Mouse (Mus musculus) forebrain, postnatal 0 days (tissue): Measurements from ENCODE around the gene Tada2b. TPM values are rescaled to one million over a fixed set of nuclear protein-coding genes. Genes with fewer than 3 reads are reported as not detected.
A peak's percentile ranks its signal among the peaks of the same experiment; 100 is the strongest.

Source experiments
- ATAC-seq: fragments of 200-750 bp; cut with Nextera tagmentation; 2 replicates; pipeline ENCODE4 v1.8.0; 2017; ENCODE audit warnings: mild to moderate bottlenecking, moderate library complexity
- DNase-seq: peaks from one replicate; pipeline ENCODE4 v3.0.0-alpha.2; 2015
- H3K27ac ChIP-seq: fragments of 300-500 bp; sonication (generic); 2 replicates; pipeline ENCODE4 v1.5.1; 2014; ENCODE audit warnings: low read depth, mild to moderate bottlenecking, antibody characterized with exemption, low read length, moderate library complexity, mixed read lengths
- H3K27me3 ChIP-seq: fragments of 300-500 bp; sonication (generic); 2 replicates; pipeline ENCODE4 v1.6.1; 2014; ENCODE audit warnings: mild to moderate bottlenecking, low read length, mixed read lengths; ENCODE audit not compliant: insufficient read depth
- H3K36me3 ChIP-seq: fragments of 300-500 bp; sonication (generic); 2 replicates; pipeline ENCODE4 v1.6.1; 2014; ENCODE audit warnings: mild to moderate bottlenecking, moderate library complexity; ENCODE audit not compliant: insufficient read depth
- H3K4me1 ChIP-seq: fragments of 300-500 bp; sonication (generic); 2 replicates; pipeline ENCODE4 v1.6.1; 2014; ENCODE audit warnings: antibody characterized with exemption; ENCODE audit not compliant: insufficient read depth
- H3K4me2 ChIP-seq: fragments of 300-500 bp; sonication (generic); 2 replicates; pipeline ENCODE4 v1.6.1; 2014; ENCODE audit warnings: low read depth, mild to moderate bottlenecking, moderate library complexity
- H3K4me3 ChIP-seq: fragments of 300-500 bp; sonication (generic); 2 replicates; pipeline ENCODE4 v1.5.1; 2014; ENCODE audit warnings: low read depth, low read length, mixed read lengths
- H3K9ac ChIP-seq: fragments of 300-500 bp; sonication (generic); 2 replicates; pipeline ENCODE4 v1.6.1; 2014; ENCODE audit warnings: mild to moderate bottlenecking
- H3K9me3 ChIP-seq: fragments of 300-500 bp; sonication (generic); 2 replicates; pipeline ENCODE4 v1.6.1; 2016; ENCODE audit warnings: low read length
- CTCF ChIP-seq: sonication (generic); IDR thresholded peaks from 2 replicates; pipeline ENCODE4 v1.5.1; 2016; ENCODE audit warnings: antibody characterized with exemption, control low read depth, low read depth
- WGBS: fragments of 180-500 bp; shearing (Covaris S2); extraction: QIAGEN DNeasy Blood & Tissue Kit; methylation state at CpG from one replicate; pipeline ENCODE4 v1.1.7; 2014; 5-methylcytosine and 5-hydroxymethylcytosine counted together
- polyA plus RNA-seq: library from polyadenylated mRNA; unstranded; fragments of >200 nt; fragmentation: Nextera tagmentation; extraction: Ambion mirVana; gene quantifications from 2 replicates; pipeline ENCODE4 v1.2.1, GENCODE M21; 2015
- total RNA-seq: library from RNA; depleted of rRNA; stranded (reverse); fragments of >200 nt; gene quantifications from 2 replicates; pipeline ENCODE4 v1.2.3, GENCODE M21; 2014

Tada2b gene
- total and polyA plus RNA-seq, 2 experiments from 2014 or later, result 3.0 to 22.0 TPM

DNA sequence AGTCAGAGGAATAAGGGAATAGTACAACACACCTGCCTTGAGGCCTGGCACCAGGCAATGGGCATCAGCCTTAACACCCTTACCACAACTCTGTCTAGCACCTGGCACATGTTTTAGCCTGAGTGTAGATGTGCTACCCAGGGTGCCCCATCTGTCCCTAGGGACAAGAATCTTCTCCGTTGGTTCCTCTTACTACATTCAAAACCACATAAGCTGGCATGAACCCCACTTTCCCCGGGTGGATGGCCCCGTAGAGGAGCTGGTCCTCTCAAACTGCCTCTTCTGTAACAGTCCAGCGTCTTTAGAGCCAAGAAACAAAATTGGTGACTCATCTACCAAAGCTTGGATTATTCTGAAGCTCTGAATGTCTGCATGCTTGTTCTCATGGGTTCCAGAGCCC is 3.7 kb downstream of the Tada2b start:
- no peak for ATAC-seq
- no peak for TF ChIP-seq CTCF
- no peak overlapping the region for H3K4me3 ChIP-seq

GRCm38 (mm10) chr5:36479735-36480134 is 4.3 kb downstream of the Tada2b start:
- no peak for TF ChIP-seq CTCF
- Histone ChIP-seq H3K9ac (no peak overlapping the region), H3K9me3 (no peaks in the 10 kb centered on the region), H3K36me3 (peaks cover 9% of the 10 kb centered on the region), H3K4me1 (peaks cover 18% of the 10 kb centered on the region), H3K27me3 (no peaks in the 10 kb centered on the region), H3K4me2 (no peak overlapping the region), H3K4me3 (no peak overlapping the region), H3K27ac (no peak overlapping the region)
- DNase-seq, result no peak
- no peak for ATAC-seq
- 90% methylated on average over 2 of the region's 2 CpGs for WGBS

More for the DNA sequence above, 3.7 kb downstream of the Tada2b start:
- H3K27me3 ChIP-seq, result no peaks in the 10 kb centered on the region
- no peak overlapping the region for H3K4me2 ChIP-seq
- peaks cover 5% of the 10 kb centered on the region for H3K36me3 ChIP-seq
- H3K27ac ChIP-seq, result no peak overlapping the region
- H3K9ac ChIP-seq, result no peak overlapping the region
- WGBS, result 91% methylated on average over 4 of the region's 4 CpGs
- DNase-seq, result no peak
- no peaks in the 10 kb centered on the region for H3K9me3 ChIP-seq
- peaks cover 21% of the 10 kb centered on the region for H3K4me1 ChIP-seq

DNA sequence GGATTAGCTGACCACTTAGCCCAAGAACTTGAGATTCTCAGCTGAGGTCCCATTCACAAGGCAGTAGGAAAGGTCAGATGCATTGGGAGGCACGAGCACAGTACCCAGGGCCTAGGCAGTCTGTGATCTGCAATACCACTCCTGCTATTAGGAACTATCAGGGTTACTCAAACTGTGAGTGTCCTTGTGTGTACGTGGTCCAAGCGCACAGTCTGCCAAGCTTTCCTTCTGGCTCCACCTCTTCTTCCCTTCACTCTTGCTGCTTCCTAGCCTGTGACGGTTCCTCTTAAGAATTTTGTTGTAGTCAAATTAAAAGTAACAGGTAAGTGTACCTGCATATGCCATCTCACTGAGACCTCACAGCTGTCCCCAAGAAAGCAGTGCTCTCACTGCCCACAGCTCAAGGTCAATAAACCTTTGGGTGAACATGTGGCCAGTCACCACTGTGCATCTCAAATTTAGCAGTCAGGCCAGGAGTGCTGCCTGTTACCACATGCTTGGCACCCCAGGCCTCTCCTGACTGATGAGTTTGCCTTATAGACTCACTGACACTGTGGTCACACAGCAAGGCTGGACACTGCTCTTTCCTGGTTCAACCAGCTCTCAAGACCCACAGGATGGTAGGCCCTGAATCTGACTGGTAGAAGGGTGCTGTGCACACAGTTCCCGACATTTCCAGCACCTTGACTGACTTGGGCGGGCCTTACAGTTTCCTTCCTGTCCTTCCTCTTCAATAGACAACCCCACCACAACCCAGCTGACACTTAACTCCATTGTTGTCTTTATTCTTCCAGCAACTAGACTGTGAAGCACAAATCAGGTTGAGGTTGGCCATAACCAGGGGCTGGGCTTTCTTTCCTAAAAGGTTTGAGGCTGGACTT is 5.3 kb downstream of the Tada2b start:
- peaks cover 16% of the 10 kb centered on the region for H3K4me1 ChIP-seq
- H3K4me2 ChIP-seq, result no peak overlapping the region
- no peaks in the 10 kb centered on the region for H3K9me3 ChIP-seq
- TF ChIP-seq CTCF, result no peak
- H3K27me3 ChIP-seq, result no peaks in the 10 kb centered on the region
- DNase-seq (no peak), ATAC-seq (no peak)
- no peak overlapping the region for H3K9ac ChIP-seq
- no peak overlapping the region for H3K27ac ChIP-seq
- H3K36me3 ChIP-seq, result peaks cover 9% of the 10 kb centered on the region
- WGBS, result 94% methylated on average over 6 of the region's 6 CpGs
- no peak overlapping the region for H3K4me3 ChIP-seq

GRCm38 (mm10) chr5:36477486-36477885 is 6.6 kb downstream of the Tada2b start:
- DNase-seq (no peak), ATAC-seq (no peak)
- Histone ChIP-seq H3K27me3 (no peaks in the 10 kb centered on the region), H3K4me1 (peaks cover 8% of the 10 kb centered on the region), H3K36me3 (peaks cover 18% of the 10 kb centered on the region), H3K27ac (no peak overlapping the region), H3K4me3 (no peak overlapping the region), H3K4me2 (no peak overlapping the region), H3K9me3 (no peaks in the 10 kb centered on the region), H3K9ac (no peak overlapping the region)
- 88% methylated on average over 3 of the region's 3 CpGs for WGBS
- no peak for TF ChIP-seq CTCF

DNA sequence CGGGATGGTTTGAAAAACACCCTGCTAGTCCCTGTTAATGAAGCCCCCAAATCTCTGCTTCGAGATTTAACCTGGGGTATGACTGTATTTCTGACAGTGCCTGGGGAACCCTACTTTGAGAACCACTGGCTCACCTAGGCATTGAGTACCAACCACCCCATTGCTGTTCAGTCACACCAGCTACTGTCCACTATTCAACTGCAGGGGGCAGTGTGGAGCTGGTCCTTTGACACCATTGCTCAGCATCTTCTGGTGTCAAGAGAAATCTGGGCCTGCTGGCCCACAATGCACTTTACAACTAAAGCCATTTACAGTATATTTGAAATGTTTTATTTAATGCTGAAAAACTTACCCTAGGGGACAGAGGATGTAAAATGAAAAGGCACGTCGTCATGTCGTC is 9.8 kb downstream of the Tada2b start:
- ATAC-seq (peak; percentile 69), DNase-seq (peak; percentile 62)
- Histone ChIP-seq H3K27ac (no peak overlapping the region), H3K9ac (no peak overlapping the region), H3K4me3 (no peak overlapping the region), H3K4me2 (no peak overlapping the region), H3K27me3 (no peaks in the 10 kb centered on the region), H3K36me3 (peaks cover 50% of the 10 kb centered on the region), H3K4me1 (no peaks in the 10 kb centered on the region), H3K9me3 (no peaks in the 10 kb centered on the region)
- WGBS, result 87% methylated on average over 5 of the region's 5 CpGs
- TF ChIP-seq CTCF, result peak; percentile 74

- Histone ChIP-seq H3K27me3 (no peaks in the 10 kb centered on the region), H3K4me2 (no peak overlapping the region), H3K9ac (no peak overlapping the region), H3K9me3 (no peaks in the 10 kb centered on the region), H3K27ac (no peak overlapping the region), H3K4me1 (no peaks in the 10 kb centered on the region), H3K4me3 (no peak overlapping the region), H3K36me3 (peaks cover 61% of the 10 kb centered on the region)
- 87% methylated on average over 4 of the region's 4 CpGs for WGBS
- TF ChIP-seq CTCF, result no peak
- ATAC-seq (no peak), DNase-seq (no peak)
Observed at GRCm38 (mm10) chr5:36472876-36473655, 11.0 kb downstream of the Tada2b start.

GRCm38 (mm10) chr5:36471206-36471605 is 12.9 kb downstream of the Tada2b start:
- H3K36me3 ChIP-seq, result peaks cover 60% of the 10 kb centered on the region
- WGBS, result 95% methylated on average over 8 of the region's 8 CpGs
- H3K27me3 ChIP-seq, result no peaks in the 10 kb centered on the region
- ATAC-seq, result no peak
- no peak overlapping the region for H3K9ac ChIP-seq
- H3K27ac ChIP-seq, result no peak overlapping the region
- H3K4me1 ChIP-seq, result no peaks in the 10 kb centered on the region
- H3K9me3 ChIP-seq, result no peaks in the 10 kb centered on the region
- H3K4me2 ChIP-seq, result no peak overlapping the region
- no peak for DNase-seq
- no peak for TF ChIP-seq CTCF
- no peak overlapping the region for H3K4me3 ChIP-seq
